Mouse (Mus musculus) intestine, embryonic 14.5 days (tissue): Measurements from ENCODE around the gene Kpna2. TPM values are rescaled to one million over a fixed set of nuclear protein-coding genes. Genes with fewer than 3 reads are reported as not detected.
A peak's percentile ranks its signal among the peaks of the same experiment; 100 is the strongest.
"Not testable (repeated sequence)": the region's sequence is repeated elsewhere in the genome, so short reads cannot be mapped to it uniquely, and the experiment has no call there.

Source experiments
- ATAC-seq: fragments of 200-750 bp; cut with Nextera tagmentation; replicated peaks from 2 replicates; pipeline ENCODE4 v1.8.0; 2017; ENCODE audit warnings: low read depth, moderate number of reproducible peaks, moderate TSS enrichment, moderate library complexity; ENCODE audit not compliant: low FRiP score, low TSS enrichment
- DNase-seq: peaks from one replicate; pipeline ENCODE4 v3.0.0-alpha.2; 2018; ENCODE audit warnings: low spot score
- H3K27ac ChIP-seq: fragments of 300-500 bp; sonication (generic); 2 replicates; pipeline ENCODE4 v1.5.1; 2014; ENCODE audit warnings: low read depth, mild to moderate bottlenecking, control low read depth
- H3K27me3 ChIP-seq: fragments of 300-500 bp; sonication (generic); replicated peaks from 2 replicates; pipeline ENCODE4 v1.6.1; 2014; ENCODE audit warnings: low read length, control low read depth; ENCODE audit not compliant: control insufficient read depth, insufficient read depth
- H3K36me3 ChIP-seq: fragments of 300-500 bp; sonication (generic); 2 replicates; pipeline ENCODE4 v1.6.1; 2014; ENCODE audit warnings: low read length, control low read depth; ENCODE audit not compliant: control insufficient read depth, insufficient read depth
- H3K4me1 ChIP-seq: fragments of 300-500 bp; sonication (generic); replicated peaks from 2 replicates; pipeline ENCODE4 v1.6.1; 2014; ENCODE audit warnings: low read length, control low read depth, mixed read lengths; ENCODE audit not compliant: control insufficient read depth, insufficient read depth
- H3K4me2 ChIP-seq: fragments of 300-500 bp; sonication (generic); 2 replicates; pipeline ENCODE4 v1.6.1; 2014; ENCODE audit warnings: low read length
- H3K4me3 ChIP-seq: fragments of 300-500 bp; sonication (generic); 2 replicates; pipeline ENCODE4 v1.5.1; 2014; ENCODE audit warnings: low read depth, low read length, control low read depth, mixed read lengths
- H3K9ac ChIP-seq: fragments of 300-500 bp; sonication (generic); 2 replicates; pipeline ENCODE4 v1.6.1; 2014; ENCODE audit warnings: mild to moderate bottlenecking, low read length
- H3K9me3 ChIP-seq: fragments of 300-500 bp; sonication (generic); 2 replicates; pipeline ENCODE4 v1.6.1; 2016; ENCODE audit warnings: low read length, control low read depth; ENCODE audit not compliant: control insufficient read depth
- WGBS: fragments of 180-500 bp; shearing (Covaris S2); extraction: QIAGEN DNeasy Blood & Tissue Kit; methylation state at CpG from one replicate; pipeline ENCODE4 v1.1.7; 2014; 5-methylcytosine and 5-hydroxymethylcytosine counted together
- polyA plus RNA-seq: library from polyadenylated mRNA; unstranded; fragments of >200 nt; fragmentation: Nextera tagmentation; extraction: Ambion mirVana; gene quantifications from 2 replicates; pipeline ENCODE4 v1.2.1, GENCODE M21; 2014

The Kpna2 gene
- polyA plus RNA-seq, 1 experiment from 2014 or later: 416 TPM

GRCm38 (mm10) chr11:107001760-107002675 is 2.7 kb upstream of the Kpna2 start:
- 46% methylated on average over 7 of the region's 8 CpGs for WGBS
- ATAC-seq: no peak
- no peak overlapping the region for H3K9ac ChIP-seq
- H3K27ac ChIP-seq: no peak overlapping the region
- H3K4me1 ChIP-seq: peaks cover 3% of the 10 kb centered on the region; the same call in 1 of the 2 replicates
- peaks cover 4% of the 10 kb centered on the region for H3K36me3 ChIP-seq
- no peak overlapping the region for H3K4me3 ChIP-seq
- H3K9me3 ChIP-seq: no peaks in the 10 kb centered on the region
- no peaks in the 10 kb centered on the region for H3K27me3 ChIP-seq
- no peak for DNase-seq
- H3K4me2 ChIP-seq: no peak overlapping the region

GRCm38 (mm10) chr11:106999949-107000513 is 690 bp upstream of the Kpna2 start:
- H3K27ac ChIP-seq: peak overlapping the region; percentile 86
- H3K27me3 ChIP-seq: no peaks in the 10 kb centered on the region
- 80% methylated on average over 9 of the region's 9 CpGs for WGBS
- H3K4me3 ChIP-seq: peak overlapping the region; percentile 26
- peak overlapping the region; percentile 62 for H3K4me2 ChIP-seq
- no peaks in the 10 kb centered on the region for H3K9me3 ChIP-seq
- peaks cover 6% of the 10 kb centered on the region; the same call in 1 of the 2 replicates for H3K4me1 ChIP-seq
- ATAC-seq (no peak), DNase-seq (no peak)
- peak overlapping the region; percentile 58 for H3K9ac ChIP-seq
- peaks cover 24% of the 10 kb centered on the region for H3K36me3 ChIP-seq

- peak overlapping the region; percentile 88 for H3K27ac ChIP-seq
- ATAC-seq (peak; percentile 14; the same call in 1 of the 2 replicates), DNase-seq (peak; percentile 84)
- no peaks in the 10 kb centered on the region for H3K27me3 ChIP-seq
- H3K4me2 ChIP-seq: peak overlapping the region; percentile 50
- no peaks in the 10 kb centered on the region for H3K9me3 ChIP-seq
- under 1% methylated on average over 26 of the region's 26 CpGs for WGBS
- H3K4me1 ChIP-seq: peaks cover 6% of the 10 kb centered on the region; the same call in 1 of the 2 replicates
- H3K9ac ChIP-seq: peak overlapping the region; percentile 88
- peaks cover 36% of the 10 kb centered on the region for H3K36me3 ChIP-seq
- peak overlapping the region; percentile 71 for H3K4me3 ChIP-seq
These were observed 640 bp downstream of the Kpna2 start for GRCm38 (mm10) chr11:106998651-106999150.

- peak overlapping the region; percentile 50 for H3K4me2 ChIP-seq
- H3K9me3 ChIP-seq: no peaks in the 10 kb centered on the region
- 22% methylated on average over 5 of the region's 5 CpGs for WGBS
- peaks cover 42% of the 10 kb centered on the region for H3K36me3 ChIP-seq
- H3K27ac ChIP-seq: no peak overlapping the region
- peak overlapping the region; percentile 88 for H3K9ac ChIP-seq
- ATAC-seq: no peak
- no peak for DNase-seq
- no peaks in the 10 kb centered on the region for H3K27me3 ChIP-seq
- H3K4me3 ChIP-seq: peak overlapping the region; percentile 71
- H3K4me1 ChIP-seq: peaks cover 6% of the 10 kb centered on the region; the same call in 1 of the 2 replicates
These were observed 1.4 kb downstream of the Kpna2 start for GRCm38 (mm10) chr11:106997976-106998375.

- not testable (repeated sequence) for H3K4me1 ChIP-seq, DNase-seq, H3K27me3 ChIP-seq, ATAC-seq, H3K27ac ChIP-seq, H3K9me3 ChIP-seq, H3K9ac ChIP-seq
- H3K4me2 ChIP-seq: peak overlapping the region; percentile 50; the same call in 1 of the 2 replicates
- 92% methylated on average over 7 of the region's 7 CpGs for WGBS
- H3K4me3 ChIP-seq: 0 out of 2 replicates have a peak overlapping the region, but pooled peaks have one; percentile 71
- peaks cover 53% of the 10 kb centered on the region for H3K36me3 ChIP-seq
These were observed 2.8 kb downstream of the Kpna2 start for GRCm38 (mm10) chr11:106996492-106996891.

- Histone ChIP-seq H3K9me3 (no peaks in the 10 kb centered on the region), H3K27ac (no peak overlapping the region), H3K4me1 (peaks cover 6% of the 10 kb centered on the region; the same call in 1 of the 2 replicates), H3K4me2 (no peak overlapping the region), H3K4me3 (no peak overlapping the region), H3K27me3 (no peaks in the 10 kb centered on the region), H3K36me3 (peaks cover 74% of the 10 kb centered on the region), H3K9ac (no peak overlapping the region)
- no peak for ATAC-seq
- WGBS: 73% methylated on average over 3 of the region's 3 CpGs
- no peak for DNase-seq
These were observed 4.9 kb downstream of the Kpna2 start for GRCm38 (mm10) chr11:106994246-106995085.

- Histone ChIP-seq H3K9ac (no peak overlapping the region), H3K4me2 (no peak overlapping the region), H3K27me3 (no peaks in the 10 kb centered on the region), H3K9me3 (no peaks in the 10 kb centered on the region), H3K4me1 (no peaks in the 10 kb centered on the region), H3K27ac (no peak overlapping the region), H3K4me3 (no peak overlapping the region), H3K36me3 (peaks cover 52% of the 10 kb centered on the region)
- DNase-seq (no peak), ATAC-seq (no peak)
- 77% methylated on average over 2 of the region's 2 CpGs for WGBS
These were observed 12.0 kb downstream of the Kpna2 start for GRCm38 (mm10) chr11:106987384-106987783.
